8 mouse cellular contexts compared by ENCODE assay signal in genomic region chr4:154856480-154856837, GRCm38 (mm10). TPM values are rescaled to one million over a fixed set of nuclear protein-coding genes. Genes with fewer than 3 reads are reported as not detected.
A peak's percentile ranks its signal among the peaks of the same experiment; 100 is the strongest.
DNase-seq lines count a peak whose midpoint lies in the region; ATAC-seq and TF ChIP-seq lines count a peak whose summit lies in the region.
"Had no signal": no experiment of that assay in that cellular context is flagged by ENCODE, and none has a peak within 500 bp of the region (broad histone marks: within the 10 kb centered on the region; RNA-seq: fewer than 3 reads in every experiment).

No protein-coding gene starts in this region.

- DNase-seq in lung, adult 18-20 months: no peak
- no peak for DNase-seq in cerebellum, adult 8-10 months
- DNase-seq in layer of hippocampus, adult 11-12 months (ENCODE audit: low spot score): no peak

- TF ChIP-seq CTCF in small intestine, adult 2 months (IDR thresholded peaks at IDR 0.05; ENCODE audit: extremely low read depth, insufficient read length, insufficient replicate concordance, low read depth, low read length): no peak

- peaks cover 36% of the 10 kb centered on the region for H3K27me3 ChIP-seq in lung, embryonic 15.5 days
- peaks cover 81% of the 10 kb centered on the region for H3K27me3 ChIP-seq in forebrain, embryonic 13.5 days
- peaks cover 64% of the 10 kb centered on the region for H3K27me3 ChIP-seq in limb, embryonic 12.5 days
- peaks cover 20% of the 10 kb centered on the region for H3K27me3 ChIP-seq in small intestine, adult 2 months (ENCODE audit: control insufficient read depth, insufficient read depth, low read length)

- ATAC-seq in lung, embryonic 15.5 days (ENCODE audit: borderline replicate concordance, extremely low read depth, low FRiP score, low TSS enrichment): no peak
- ATAC-seq in forebrain, embryonic 13.5 days: no peak
- ATAC-seq in limb, embryonic 12.5 days (ENCODE audit: insufficient number of reproducible peaks, insufficient read depth, low FRiP score, low TSS enrichment, low read depth): no peak

- H3K4me3 ChIP-seq in lung, embryonic 15.5 days: peak overlapping the region; percentile 51
- H3K4me3 ChIP-seq in forebrain, embryonic 13.5 days: peak overlapping the region; percentile 53
- peak overlapping the region; percentile 57 for H3K4me3 ChIP-seq in limb, embryonic 12.5 days (replicated peaks)
- H3K4me3 ChIP-seq in small intestine, adult 2 months (ENCODE audit: low read depth, low read length): peak overlapping the region; percentile 58

- no peak for TF ChIP-seq POLR2A in small intestine, adult 2 months (IDR thresholded peaks at IDR 0.05; ENCODE audit: low read depth, low read length)

- H3K36me3 ChIP-seq in lung, embryonic 15.5 days: no peaks in the 10 kb centered on the region
- no peaks in the 10 kb centered on the region for H3K36me3 ChIP-seq in forebrain, embryonic 13.5 days (ENCODE audit: poor library complexity, severe bottlenecking)
- no peaks in the 10 kb centered on the region for H3K36me3 ChIP-seq in limb, embryonic 12.5 days
- H3K36me3 ChIP-seq in small intestine, adult 2 months (ENCODE audit: control insufficient read depth, insufficient read depth, low read length): no peaks in the 10 kb centered on the region

- H3K27ac ChIP-seq in lung, embryonic 15.5 days: no peak overlapping the region
- H3K27ac ChIP-seq in forebrain, embryonic 13.5 days: 0 out of 2 replicates have a peak overlapping the region, but pooled peaks have one; percentile 59
- H3K27ac ChIP-seq in limb, embryonic 12.5 days: no peak overlapping the region
- no peak overlapping the region for H3K27ac ChIP-seq in small intestine, adult 2 months (ENCODE audit: insufficient read depth, low read depth, low read length)

- H3K9ac ChIP-seq in lung, embryonic 15.5 days: peak overlapping the region; percentile 44
- peak overlapping the region; percentile 73 for H3K9ac ChIP-seq in forebrain, embryonic 13.5 days
- H3K9ac ChIP-seq in limb, embryonic 12.5 days (replicated peaks): peak overlapping the region; percentile 56

- peak overlapping the region; percentile 95 for H3K4me2 ChIP-seq in lung, embryonic 15.5 days
- peak overlapping the region; percentile 80 for H3K4me2 ChIP-seq in forebrain, embryonic 13.5 days
- peak overlapping the region; percentile 92 for H3K4me2 ChIP-seq in limb, embryonic 12.5 days

- H3K4me1 ChIP-seq in lung, embryonic 15.5 days: peaks cover 14% of the 10 kb centered on the region; the same call in 1 of the 2 replicates
- H3K4me1 ChIP-seq in forebrain, embryonic 13.5 days: peaks cover 13% of the 10 kb centered on the region
- peaks cover 6% of the 10 kb centered on the region; the same call in 1 of the 2 replicates for H3K4me1 ChIP-seq in limb, embryonic 12.5 days (replicated peaks)
- H3K4me1 ChIP-seq in small intestine, adult 2 months (ENCODE audit: control insufficient read depth, insufficient read depth, insufficient read length, low read length): peaks cover 2% of the 10 kb centered on the region; the same call in 1 of the 2 replicates

- H3K9me3 ChIP-seq in lung, embryonic 15.5 days: no peaks in the 10 kb centered on the region
- H3K9me3 ChIP-seq in forebrain, embryonic 13.5 days (replicated peaks): no peaks in the 10 kb centered on the region
- no peaks in the 10 kb centered on the region; the same call in 1 of the 2 replicates for H3K9me3 ChIP-seq in limb, embryonic 12.5 days

- 13% methylated on average over 9 of the region's 9 CpGs for WGBS in lung, embryonic 15.5 days
- 17% methylated on average over 9 of the region's 9 CpGs for WGBS in forebrain, embryonic 13.5 days
- 16% methylated on average over 9 of the region's 9 CpGs for WGBS in limb, embryonic 12.5 days
- WGBS in small intestine, adult 2 months: 15% methylated on average over 9 of the region's 9 CpGs

RNA-seq across cellular contexts. Expression of gene Mmel1, which starts 12.9 kb away (rescaled TPM):
- polyA plus RNA-seq in lung, embryonic 15.5 days (2015; fragmentation: Nextera tagmentation; extraction: Ambion mirVana): 0.10 and 0.26 TPM in 2 replicates
- 0.12 and 0.24 TPM in 2 replicates for polyA plus RNA-seq in forebrain, embryonic 13.5 days (2015; fragmentation: Nextera tagmentation; extraction: Ambion mirVana)
- 0.11 and 0.19 TPM in 2 replicates for polyA plus RNA-seq in limb, embryonic 12.5 days (2016; fragmentation: Nextera tagmentation; extraction: Ambion mirVana)
- polyA plus RNA-seq in small intestine, adult 2 months (2012; rRNA removed): 0.06 and 0.10 TPM in 2 replicates

RNA-seq across cellular contexts. Expression of gene Ttc34, which starts 19.2 kb away (rescaled TPM):
- polyA plus RNA-seq in lung, embryonic 15.5 days (2015; fragmentation: Nextera tagmentation; extraction: Ambion mirVana): 0.19 and 0.26 TPM in 2 replicates
- polyA plus RNA-seq in forebrain, embryonic 13.5 days (2015; fragmentation: Nextera tagmentation; extraction: Ambion mirVana): 0.31 and 0.45 TPM in 2 replicates
- 0.23 and 0.54 TPM in 2 replicates for polyA plus RNA-seq in limb, embryonic 12.5 days (2016; fragmentation: Nextera tagmentation; extraction: Ambion mirVana)
- polyA plus RNA-seq in small intestine, adult 2 months (2012; rRNA removed): 0.06 TPM in 1 of 2 replicates, not detected in the other
- polyA plus RNA-seq: erythroblast, embryonic 14.5 days had no signal

RNA-seq across cellular contexts. Expression of gene Fam213b, which starts 42.5 kb away (rescaled TPM):
- polyA plus RNA-seq in lung, embryonic 15.5 days (2015; fragmentation: Nextera tagmentation; extraction: Ambion mirVana): 36.4 and 41.5 TPM in 2 replicates
- polyA plus RNA-seq in forebrain, embryonic 13.5 days (2015; fragmentation: Nextera tagmentation; extraction: Ambion mirVana): 29.5 and 34.1 TPM in 2 replicates
- polyA plus RNA-seq in limb, embryonic 12.5 days (2016; fragmentation: Nextera tagmentation; extraction: Ambion mirVana): 42.8 and 43.2 TPM in 2 replicates
- 78.7 and 197 TPM in 2 replicates for polyA plus RNA-seq in small intestine, adult 2 months (2012; rRNA removed)
